Mouse (Mus musculus): ENCODE measurements around the gene Gm37240.

- TF ChIP-seq POLR2A (IDR thresholded peaks at IDR 0.05; ENCODE audit: borderline replicate concordance, control insufficient read depth, low read depth, low read length) (no peak), CTCF (IDR thresholded peaks at IDR 0.05; ENCODE audit: control insufficient read depth, insufficient read depth, low read length) (no peak)
Observed at GRCm38 (mm10) chr3:85393395-85393794, 493.9 kb downstream of the Gm37240 start.
